Mouse (Mus musculus): ENCODE measurements around the gene Rnf224. TPM values are rescaled to one million over a fixed set of nuclear protein-coding genes. Genes with fewer than 3 reads are reported as not detected.

The Rnf224 gene
- polyA plus RNA-seq, 1 experiment from 2014 or later: not detected

- H3K4me1 ChIP-seq (ENCODE audit: control insufficient read depth, insufficient read depth, low read length): peaks cover 11% of the 10 kb centered on the region; the same call in 1 of the 2 replicates
- DNase-seq (ENCODE audit: low spot score) (no peak), ATAC-seq (ENCODE audit: insufficient number of reproducible peaks, low FRiP score, low TSS enrichment, low read depth) (no peak)
- H3K27me3 ChIP-seq (ENCODE audit: control insufficient read depth, insufficient read depth, low read length): peaks cover 29% of the 10 kb centered on the region
- H3K4me2 ChIP-seq (ENCODE audit: low read depth, severe bottlenecking): no peak overlapping the region
- H3K9ac ChIP-seq (ENCODE audit: low read length): no peak overlapping the region
- H3K36me3 ChIP-seq (ENCODE audit: control insufficient read depth, insufficient read depth, low read length): peaks cover 9% of the 10 kb centered on the region
- no peak overlapping the region for H3K4me3 ChIP-seq (ENCODE audit: low read depth, low read length)
- WGBS: 79% methylated on average over 8 of the region's 8 CpGs
- no peak overlapping the region for H3K27ac ChIP-seq (replicated peaks; ENCODE audit: low read depth, low read length)
- H3K9me3 ChIP-seq (ENCODE audit: control insufficient read depth, low read length): no peaks in the 10 kb centered on the region
Measured at GRCm38 (mm10) chr2:25243342-25243741, 6.8 kb upstream of the Rnf224 start.

GRCm38 (mm10) chr2:25242101-25242506 lies 5.5 kb upstream of the Rnf224 start, which contains the start of the genes Rnf208 and Cysrt1:
Gene Rnf208 (plus strand): TSS chr2:25242255.
Gene Cysrt1 (minus strand): TSS chr2:25242452.
- DNase-seq (ENCODE audit: low spot score): peak; percentile 45
- Histone ChIP-seq H3K4me2 (ENCODE audit: low read depth, severe bottlenecking) (peak within 1 kb of the TSS; percentile 96), H3K27me3 (ENCODE audit: control insufficient read depth, insufficient read depth, low read length) (peaks cover 29% of the 10 kb centered on the region), H3K9me3 (ENCODE audit: control insufficient read depth, low read length) (no peaks in the 10 kb centered on the region), H3K9ac (ENCODE audit: low read length) (peak within 1 kb of the TSS; percentile 40), H3K4me3 (ENCODE audit: low read depth, low read length) (peak within 1 kb of the TSS; percentile 43), H3K4me1 (ENCODE audit: control insufficient read depth, insufficient read depth, low read length) (peaks cover 11% of the 10 kb centered on the region; the same call in 1 of the 2 replicates), H3K36me3 (ENCODE audit: control insufficient read depth, insufficient read depth, low read length) (peaks cover 5% of the 10 kb centered on the region), H3K27ac (replicated peaks; ENCODE audit: low read depth, low read length) (no peak within 1 kb of the TSS)
- WGBS: under 1% methylated on average over 44 of the region's 59 CpGs
- no peak for ATAC-seq (ENCODE audit: insufficient number of reproducible peaks, low FRiP score, low TSS enrichment, low read depth)

DNA sequence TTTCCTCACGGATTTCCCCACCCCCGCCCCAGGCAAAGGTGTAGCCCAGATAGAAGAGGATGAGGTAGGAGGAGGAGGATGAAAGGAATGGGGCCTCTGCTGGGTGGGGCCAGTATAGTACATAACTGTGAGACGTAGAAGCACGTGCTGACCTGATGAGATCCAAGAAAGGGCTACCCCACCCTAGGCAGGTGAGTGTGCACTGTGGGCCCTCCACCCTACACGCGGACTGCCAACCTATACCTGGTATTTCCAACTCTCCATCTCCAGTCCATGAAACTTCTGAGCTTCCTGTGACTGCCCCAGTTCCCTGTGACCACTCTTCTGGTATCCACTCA lies 4.8 kb upstream of the Rnf224 start:
- Histone ChIP-seq H3K27ac (replicated peaks; ENCODE audit: low read depth, low read length) (no peak overlapping the region), H3K9ac (ENCODE audit: low read length) (no peak overlapping the region), H3K4me1 (ENCODE audit: control insufficient read depth, insufficient read depth, low read length) (peaks cover 11% of the 10 kb centered on the region; the same call in 1 of the 2 replicates), H3K27me3 (ENCODE audit: control insufficient read depth, insufficient read depth, low read length) (peaks cover 29% of the 10 kb centered on the region), H3K4me3 (ENCODE audit: low read depth, low read length) (peak overlapping the region; percentile 43; the same call in 1 of the 2 replicates), H3K4me2 (ENCODE audit: low read depth, severe bottlenecking) (peak overlapping the region; percentile 96), H3K36me3 (ENCODE audit: control insufficient read depth, insufficient read depth, low read length) (peaks cover 3% of the 10 kb centered on the region), H3K9me3 (ENCODE audit: control insufficient read depth, low read length) (no peaks in the 10 kb centered on the region)
- ATAC-seq (ENCODE audit: insufficient number of reproducible peaks, low FRiP score, low TSS enrichment, low read depth) (0 out of 2 replicates have a peak, but pooled peaks have one; percentile 12), DNase-seq (ENCODE audit: low spot score) (no peak)
- 19% methylated on average over 6 of the region's 6 CpGs for WGBS

- peak; percentile 79 for DNase-seq (ENCODE audit: low spot score)
- peak; percentile 79 for ATAC-seq (ENCODE audit: insufficient number of reproducible peaks, low FRiP score, low TSS enrichment, low read depth)
- Histone ChIP-seq H3K4me3 (ENCODE audit: low read depth, low read length) (peak overlapping the region; percentile 26), H3K9me3 (ENCODE audit: control insufficient read depth, low read length) (no peaks in the 10 kb centered on the region), H3K27ac (replicated peaks; ENCODE audit: low read depth, low read length) (no peak overlapping the region), H3K4me1 (ENCODE audit: control insufficient read depth, insufficient read depth, low read length) (peaks cover 11% of the 10 kb centered on the region; the same call in 1 of the 2 replicates), H3K36me3 (ENCODE audit: control insufficient read depth, insufficient read depth, low read length) (peaks cover 3% of the 10 kb centered on the region; the same call in 1 of the 2 replicates), H3K9ac (ENCODE audit: low read length) (peak overlapping the region; percentile 23), H3K4me2 (ENCODE audit: low read depth, severe bottlenecking) (peak overlapping the region; percentile 96), H3K27me3 (ENCODE audit: control insufficient read depth, insufficient read depth, low read length) (peaks cover 29% of the 10 kb centered on the region)
- under 1% methylated on average over 29 of the region's 29 CpGs for WGBS
Measured at GRCm38 (mm10) chr2:25240723-25241437, 4.3 kb upstream of the Rnf224 start.

GRCm38 (mm10) chr2:25240310-25240709 lies 3.7 kb upstream of the Rnf224 start:
- ATAC-seq (ENCODE audit: insufficient number of reproducible peaks, low FRiP score, low TSS enrichment, low read depth): no peak
- Histone ChIP-seq H3K27me3 (ENCODE audit: control insufficient read depth, insufficient read depth, low read length) (peaks cover 29% of the 10 kb centered on the region), H3K9ac (ENCODE audit: low read length) (no peak overlapping the region; the same call in 1 of the 2 replicates), H3K27ac (replicated peaks; ENCODE audit: low read depth, low read length) (no peak overlapping the region), H3K4me3 (ENCODE audit: low read depth, low read length) (peak overlapping the region; percentile 26), H3K36me3 (ENCODE audit: control insufficient read depth, insufficient read depth, low read length) (peaks cover under 1% of the 10 kb centered on the region; the same call in 1 of the 2 replicates), H3K4me1 (ENCODE audit: control insufficient read depth, insufficient read depth, low read length) (peaks cover 11% of the 10 kb centered on the region; the same call in 1 of the 2 replicates), H3K4me2 (ENCODE audit: low read depth, severe bottlenecking) (peak overlapping the region; percentile 96), H3K9me3 (ENCODE audit: control insufficient read depth, low read length) (no peaks in the 10 kb centered on the region)
- WGBS: 52% methylated on average over 8 of the region's 8 CpGs
- DNase-seq (ENCODE audit: low spot score): no peak

- 88% methylated on average over 3 of the region's 3 CpGs for WGBS
- Histone ChIP-seq H3K4me3 (ENCODE audit: low read depth, low read length) (no peak overlapping the region), H3K4me2 (ENCODE audit: low read depth, severe bottlenecking) (no peak overlapping the region; the same call in 1 of the 2 replicates), H3K9me3 (ENCODE audit: control insufficient read depth, low read length) (no peaks in the 10 kb centered on the region), H3K9ac (ENCODE audit: low read length) (no peak overlapping the region), H3K36me3 (ENCODE audit: control insufficient read depth, insufficient read depth, low read length) (no peaks in the 10 kb centered on the region), H3K27me3 (ENCODE audit: control insufficient read depth, insufficient read depth, low read length) (peaks cover 29% of the 10 kb centered on the region), H3K4me1 (ENCODE audit: control insufficient read depth, insufficient read depth, low read length) (peaks cover 11% of the 10 kb centered on the region; the same call in 1 of the 2 replicates), H3K27ac (replicated peaks; ENCODE audit: low read depth, low read length) (no peak overlapping the region)
- DNase-seq (ENCODE audit: low spot score) (no peak), ATAC-seq (ENCODE audit: insufficient number of reproducible peaks, low FRiP score, low TSS enrichment, low read depth) (no peak)
Measured at GRCm38 (mm10) chr2:25239766-25240165, 3.2 kb upstream of the Rnf224 start.

GRCm38 (mm10) chr2:25238106-25238505 lies 1.5 kb upstream of the Rnf224 start:
- peaks cover 11% of the 10 kb centered on the region; the same call in 1 of the 2 replicates for H3K4me1 ChIP-seq (ENCODE audit: control insufficient read depth, insufficient read depth, low read length)
- ATAC-seq (ENCODE audit: insufficient number of reproducible peaks, low FRiP score, low TSS enrichment, low read depth): no peak
- H3K4me3 ChIP-seq (ENCODE audit: low read depth, low read length): no peak overlapping the region
- no peaks in the 10 kb centered on the region for H3K36me3 ChIP-seq (ENCODE audit: control insufficient read depth, insufficient read depth, low read length)
- DNase-seq (ENCODE audit: low spot score): no peak
- no peak overlapping the region for H3K9ac ChIP-seq (ENCODE audit: low read length)
- no peaks in the 10 kb centered on the region for H3K9me3 ChIP-seq (ENCODE audit: control insufficient read depth, low read length)
- peaks cover 23% of the 10 kb centered on the region for H3K27me3 ChIP-seq (ENCODE audit: control insufficient read depth, insufficient read depth, low read length)
- H3K4me2 ChIP-seq (ENCODE audit: low read depth, severe bottlenecking): no peak overlapping the region
- H3K27ac ChIP-seq (replicated peaks; ENCODE audit: low read depth, low read length): no peak overlapping the region

DNA sequence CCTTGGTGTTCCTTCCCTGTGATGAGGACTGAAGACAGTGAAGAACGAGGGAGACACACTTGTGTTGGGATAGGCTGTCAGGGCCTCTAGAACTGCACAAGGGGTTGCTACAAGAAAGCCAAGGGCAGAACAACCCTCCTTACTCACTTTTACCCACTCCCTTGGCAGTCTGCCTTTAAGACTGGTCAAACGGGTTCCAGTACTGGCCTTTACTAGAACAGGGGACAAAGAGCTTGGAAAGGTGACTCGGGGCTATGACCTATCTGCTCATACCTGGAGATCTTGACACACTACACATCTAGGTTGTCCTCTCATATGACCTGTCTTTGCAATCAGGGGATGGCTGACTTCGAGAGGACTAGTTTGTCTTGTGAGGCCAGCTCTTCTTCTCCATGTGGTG lies 935 bp upstream of the Rnf224 start:
- H3K4me2 ChIP-seq (ENCODE audit: low read depth, severe bottlenecking): no peak overlapping the region
- H3K9me3 ChIP-seq (ENCODE audit: control insufficient read depth, low read length): no peaks in the 10 kb centered on the region
- no peaks in the 10 kb centered on the region for H3K36me3 ChIP-seq (ENCODE audit: control insufficient read depth, insufficient read depth, low read length)
- 61% methylated on average over 4 of the region's 4 CpGs for WGBS
- H3K4me3 ChIP-seq (ENCODE audit: low read depth, low read length): no peak overlapping the region
- no peak overlapping the region for H3K9ac ChIP-seq (ENCODE audit: low read length)
- peaks cover 18% of the 10 kb centered on the region for H3K27me3 ChIP-seq (ENCODE audit: control insufficient read depth, insufficient read depth, low read length)
- no peak for DNase-seq (ENCODE audit: low spot score)
- H3K27ac ChIP-seq (replicated peaks; ENCODE audit: low read depth, low read length): no peak overlapping the region
- H3K4me1 ChIP-seq (ENCODE audit: control insufficient read depth, insufficient read depth, low read length): peaks cover 11% of the 10 kb centered on the region; the same call in 1 of the 2 replicates
- ATAC-seq (ENCODE audit: insufficient number of reproducible peaks, low FRiP score, low TSS enrichment, low read depth): no peak

Data from limb, embryonic 11.5 days (tissue).